Mouse (Mus musculus): ENCODE results near the gene Slc25a14. TPM values are rescaled to one million over a fixed set of nuclear protein-coding genes. Genes with fewer than 3 reads are reported as not detected.

The Slc25a14 gene
- total RNA-seq, 2 experiments from 2014 or later = 40.7 to 47.3 TPM

Small RNAs within 50 kb of the gene (microRNA-seq; reads per million reads assigned to microRNA genes)
- gene Gm27828 = not detected

Other genes with a start within 250 kb of the Slc25a14 start
- 1 to 10 TPM in 1 of 2 experiments, under 1 TPM in 1; 0.93 to 1.0 TPM for gene Elf4, start 160.3 kb upstream of the Slc25a14 start, total RNA-seq (2021)
- 10 to 100 TPM; 24.5 to 24.7 TPM for gene Aifm1, start 109.8 kb upstream of the Slc25a14 start, total RNA-seq (2021)
- gene Rab33a, start 104.1 kb upstream of the Slc25a14 start, total RNA-seq (2021) = 10 to 100 TPM; 26.4 to 28.2 TPM
- 10 to 100 TPM; 25.6 to 30.6 TPM for gene Zfp280c, start 28.9 kb upstream of the Slc25a14 start, total RNA-seq (2021)
- gene Gpr119, start 51.1 kb downstream of the Slc25a14 start, total RNA-seq (2021) = not detected
- 1 to 10 TPM; 4.9 to 7.9 TPM for gene Rbmx2, start 71.6 kb downstream of the Slc25a14 start, total RNA-seq (2021)

Measured in left cerebral cortex, postnatal 10 days (tissue).